Mouse (Mus musculus) midbrain, embryonic 16.5 days (tissue): ENCODE results near the gene Gm960. TPM values are rescaled to one million over a fixed set of nuclear protein-coding genes. Genes with fewer than 3 reads are reported as not detected.
A peak's percentile ranks its signal among the peaks of the same experiment; 100 is the strongest.

Source experiments
- ATAC-seq: fragments of 200-750 bp; cut with Nextera tagmentation; 2 replicates; pipeline ENCODE4 v1.8.0; 2017; ENCODE audit warnings: moderate TSS enrichment
- H3K27ac ChIP-seq: fragments of 300-500 bp; sonication (generic); 2 replicates; pipeline ENCODE4 v1.5.1; 2014; ENCODE audit warnings: mild to moderate bottlenecking, low read length, mixed read lengths
- H3K27me3 ChIP-seq: fragments of 300-500 bp; sonication (generic); 2 replicates; pipeline ENCODE4 v1.6.1; 2014; ENCODE audit warnings: low read depth, low read length, mixed read lengths; ENCODE audit not compliant: control insufficient read depth, insufficient read depth
- H3K36me3 ChIP-seq: fragments of 300-500 bp; sonication (generic); 2 replicates; pipeline ENCODE4 v1.6.1; 2014; ENCODE audit warnings: mild to moderate bottlenecking, low read length, moderate library complexity, mixed read lengths; ENCODE audit not compliant: control insufficient read depth, insufficient read depth
- H3K4me1 ChIP-seq: fragments of 300-500 bp; sonication (generic); 2 replicates; pipeline ENCODE4 v1.6.1; 2014; ENCODE audit warnings: mild to moderate bottlenecking, low read length, mixed read lengths; ENCODE audit not compliant: control insufficient read depth, insufficient read depth
- H3K4me2 ChIP-seq: fragments of 300-500 bp; sonication (generic); 2 replicates; pipeline ENCODE4 v1.6.1; 2014; ENCODE audit warnings: mild to moderate bottlenecking, low read length, mixed read lengths
- H3K4me3 ChIP-seq: fragments of 300-500 bp; sonication (generic); 2 replicates; pipeline ENCODE4 v1.5.1; 2014; ENCODE audit warnings: low read depth, mild to moderate bottlenecking, low read length, moderate library complexity, mixed read lengths
- H3K9ac ChIP-seq: fragments of 300-500 bp; sonication (generic); 2 replicates; pipeline ENCODE4 v1.6.1; 2014; ENCODE audit warnings: low read depth, low read length, mixed read lengths
- H3K9me3 ChIP-seq: fragments of 300-500 bp; sonication (generic); replicated peaks from 2 replicates; pipeline ENCODE4 v1.6.1; 2014; ENCODE audit warnings: mild to moderate bottlenecking, low read length, mixed read lengths; ENCODE audit not compliant: control insufficient read depth, poor library complexity, severe bottlenecking
- WGBS: fragments of 180-500 bp; shearing (Covaris S2); extraction: QIAGEN DNeasy Blood & Tissue Kit; methylation state at CpG from one replicate; pipeline ENCODE4 v1.1.7; 2014; 5-methylcytosine and 5-hydroxymethylcytosine counted together
- polyA plus RNA-seq: library from polyadenylated mRNA; unstranded; fragments of >200 nt; fragmentation: Nextera tagmentation; extraction: Ambion mirVana; gene quantifications from 2 replicates; pipeline ENCODE4 v1.2.1, GENCODE M21; 2015

Gm960 gene
- polyA plus RNA-seq, 1 experiment from 2014 or later, result 6.6 TPM

DNA sequence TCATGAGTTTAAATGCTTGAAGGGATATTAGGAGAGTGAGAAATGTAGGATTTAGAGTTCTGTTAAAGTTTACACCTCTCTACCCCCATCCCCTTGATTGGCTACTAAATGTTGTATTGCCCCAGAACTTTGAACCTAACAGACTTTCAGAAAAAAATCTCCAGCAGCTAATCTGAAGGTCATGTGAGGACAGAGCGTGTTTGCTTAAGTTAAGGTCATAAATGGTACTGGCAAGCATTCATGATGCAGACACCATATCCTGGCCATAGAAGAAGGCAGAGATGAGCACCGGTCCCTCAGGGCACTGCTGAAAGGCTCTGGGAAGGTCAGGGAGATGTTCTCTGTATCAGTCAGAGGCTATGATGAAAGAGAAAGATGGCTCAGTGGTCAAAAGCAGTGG is 18.8 kb upstream of the Gm960 start:
- Histone ChIP-seq H3K36me3 (0 out of 2 replicates have a peak, but pooled peaks cover 6% of the 10 kb centered on the region), H3K4me2 (no peak overlapping the region), H3K4me1 (peaks cover 22% of the 10 kb centered on the region), H3K27ac (no peak overlapping the region), H3K9me3 (no peaks in the 10 kb centered on the region), H3K4me3 (no peak overlapping the region), H3K27me3 (no peaks in the 10 kb centered on the region), H3K9ac (no peak overlapping the region)
- 98% methylated on average over 2 of the region's 2 CpGs for WGBS
- ATAC-seq, result no peak

DNA sequence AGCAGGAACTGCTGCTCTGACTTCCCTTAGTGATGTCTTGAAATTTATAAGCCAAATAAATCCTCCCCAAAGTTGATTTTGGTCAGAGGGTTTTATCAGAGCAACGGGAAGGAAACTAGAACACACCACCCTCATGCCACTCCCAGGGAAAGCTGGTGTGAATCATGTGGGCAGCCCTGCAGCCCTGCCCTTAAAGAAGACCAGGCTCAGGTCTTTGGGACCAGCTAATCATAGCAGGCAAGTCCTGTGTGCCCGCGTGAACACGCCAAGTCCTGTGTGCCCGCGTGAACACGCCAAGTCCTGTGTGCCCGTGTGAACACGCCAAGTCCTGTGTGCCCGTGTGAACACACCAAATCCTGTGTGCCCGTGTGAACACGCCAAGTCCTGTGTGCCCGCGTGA is 18.3 kb upstream of the Gm960 start:
- Histone ChIP-seq H3K27ac (no peak overlapping the region), H3K4me3 (no peak overlapping the region), H3K4me1 (peaks cover 22% of the 10 kb centered on the region), H3K9ac (no peak overlapping the region), H3K9me3 (no peaks in the 10 kb centered on the region), H3K36me3 (0 out of 2 replicates have a peak, but pooled peaks cover 6% of the 10 kb centered on the region), H3K4me2 (no peak overlapping the region), H3K27me3 (no peaks in the 10 kb centered on the region)
- ATAC-seq, result no peak
- WGBS, result 97% methylated on average over 14 of the region's 14 CpGs

DNA sequence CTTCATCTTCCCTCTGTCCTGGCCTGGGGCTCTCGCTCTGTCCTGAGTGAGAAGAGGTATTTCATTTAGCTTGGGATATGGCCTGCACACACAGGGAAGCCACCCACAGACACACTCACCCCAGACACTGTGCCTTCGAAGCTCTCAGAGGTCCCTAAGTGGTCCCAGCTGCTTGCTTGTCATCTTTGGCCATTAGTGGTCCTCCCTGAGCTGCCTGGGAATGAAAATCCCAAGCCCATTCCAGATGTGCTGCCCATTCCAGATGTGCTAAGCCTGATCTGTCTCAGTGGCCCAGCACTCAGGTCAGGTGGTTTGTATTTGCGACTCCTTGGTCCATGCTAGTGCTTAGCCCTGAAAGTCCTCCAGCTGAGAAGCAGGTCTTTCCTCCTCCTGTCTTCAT is 15.4 kb upstream of the Gm960 start:
- ATAC-seq, result no peak
- no peaks in the 10 kb centered on the region for H3K36me3 ChIP-seq
- peak overlapping the region; percentile 86 for H3K4me2 ChIP-seq
- H3K4me3 ChIP-seq, result peak overlapping the region; percentile 87
- 43% methylated on average over 3 of the region's 3 CpGs for WGBS
- no peaks in the 10 kb centered on the region for H3K9me3 ChIP-seq
- no peak overlapping the region for H3K27ac ChIP-seq
- peak overlapping the region; percentile 93 for H3K9ac ChIP-seq
- H3K4me1 ChIP-seq, result peaks cover 32% of the 10 kb centered on the region
- no peaks in the 10 kb centered on the region for H3K27me3 ChIP-seq

DNA sequence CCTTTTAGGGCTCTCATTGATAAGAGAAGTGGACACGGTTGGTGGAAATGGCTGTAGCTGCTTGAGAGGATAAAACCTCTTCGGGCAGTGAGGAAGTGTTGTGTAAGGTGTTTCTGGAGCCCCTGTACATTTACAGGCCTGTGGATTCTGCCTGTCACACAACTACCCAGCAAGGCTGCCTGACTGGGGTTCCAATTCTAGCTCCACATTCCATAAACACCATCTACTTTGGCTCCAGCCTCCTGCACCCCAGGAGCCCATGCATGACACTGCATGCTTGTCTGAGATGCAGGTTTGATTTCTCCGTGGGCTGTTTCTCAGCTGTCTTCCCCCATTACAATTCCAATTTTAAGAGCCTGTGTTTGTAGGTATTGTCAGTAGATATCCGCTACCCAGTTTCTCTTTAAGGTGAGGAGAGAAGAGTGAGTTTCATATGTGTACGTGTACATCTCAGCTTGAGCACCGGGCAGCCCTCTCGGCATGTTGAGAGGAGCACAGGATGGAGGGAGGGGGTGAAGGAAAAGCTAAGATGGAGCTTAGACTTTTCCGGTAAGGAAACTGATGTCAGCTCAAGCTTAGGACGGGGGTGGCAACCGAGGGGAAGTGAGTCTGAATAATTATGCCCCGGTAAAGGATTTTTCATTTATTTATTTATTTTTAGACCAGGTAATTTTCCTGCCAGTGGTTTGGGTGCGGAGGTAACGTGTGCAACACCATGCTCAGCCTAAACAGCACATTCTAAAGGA is 14.5 kb upstream of the Gm960 start:
- H3K4me1 ChIP-seq, result peaks cover 32% of the 10 kb centered on the region
- no peaks in the 10 kb centered on the region for H3K27me3 ChIP-seq
- H3K4me3 ChIP-seq, result peak overlapping the region; percentile 87
- 18% methylated on average over 13 of the region's 13 CpGs for WGBS
- no peaks in the 10 kb centered on the region for H3K36me3 ChIP-seq
- peak overlapping the region; percentile 91 for H3K27ac ChIP-seq
- no peaks in the 10 kb centered on the region for H3K9me3 ChIP-seq
- ATAC-seq, result 0 out of 2 replicates have a peak, but pooled peaks have one; percentile 4
- peak overlapping the region; percentile 93 for H3K9ac ChIP-seq
- H3K4me2 ChIP-seq, result peak overlapping the region; percentile 86

DNA sequence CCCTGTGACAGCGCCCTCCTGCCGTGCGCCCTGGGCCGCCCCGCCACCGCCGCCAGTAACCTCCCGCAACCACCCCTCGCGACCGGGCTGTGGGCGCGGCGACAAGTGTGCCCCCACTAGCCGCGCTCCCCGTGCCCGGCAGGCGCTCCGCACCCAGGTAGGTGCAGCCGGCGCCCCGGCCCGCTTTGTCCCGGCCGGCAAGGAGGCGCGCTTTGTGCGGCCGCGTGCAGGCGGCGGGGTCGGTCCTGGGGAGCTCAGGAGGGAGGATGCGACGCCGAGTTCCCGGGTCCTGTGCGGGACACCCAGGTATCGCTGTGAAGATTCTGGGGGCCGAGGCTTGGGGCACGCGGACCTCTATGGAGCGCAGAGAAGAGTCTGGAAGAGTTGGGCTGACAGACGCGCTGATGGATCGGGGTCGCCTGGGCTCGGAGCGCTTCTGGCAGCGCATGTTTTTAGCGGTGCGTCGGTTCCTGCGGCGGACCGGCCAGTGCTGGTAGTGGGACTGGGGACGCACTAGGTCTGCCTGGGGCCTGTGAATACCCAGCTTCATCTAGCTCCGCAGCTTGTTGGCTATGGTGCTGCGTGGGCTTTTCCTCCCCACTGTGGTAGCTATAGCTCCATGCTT is 13.8 kb upstream of the Gm960 start:
- H3K4me1 ChIP-seq, result peaks cover 32% of the 10 kb centered on the region
- peak overlapping the region; percentile 93 for H3K9ac ChIP-seq
- under 1% methylated on average over 53 of the region's 60 CpGs for WGBS
- no peaks in the 10 kb centered on the region for H3K36me3 ChIP-seq
- H3K27me3 ChIP-seq, result no peaks in the 10 kb centered on the region
- ATAC-seq, result peak; percentile 61
- peak overlapping the region; percentile 91 for H3K27ac ChIP-seq
- peak overlapping the region; percentile 87 for H3K4me3 ChIP-seq
- H3K9me3 ChIP-seq, result no peaks in the 10 kb centered on the region
- H3K4me2 ChIP-seq, result peak overlapping the region; percentile 86

DNA sequence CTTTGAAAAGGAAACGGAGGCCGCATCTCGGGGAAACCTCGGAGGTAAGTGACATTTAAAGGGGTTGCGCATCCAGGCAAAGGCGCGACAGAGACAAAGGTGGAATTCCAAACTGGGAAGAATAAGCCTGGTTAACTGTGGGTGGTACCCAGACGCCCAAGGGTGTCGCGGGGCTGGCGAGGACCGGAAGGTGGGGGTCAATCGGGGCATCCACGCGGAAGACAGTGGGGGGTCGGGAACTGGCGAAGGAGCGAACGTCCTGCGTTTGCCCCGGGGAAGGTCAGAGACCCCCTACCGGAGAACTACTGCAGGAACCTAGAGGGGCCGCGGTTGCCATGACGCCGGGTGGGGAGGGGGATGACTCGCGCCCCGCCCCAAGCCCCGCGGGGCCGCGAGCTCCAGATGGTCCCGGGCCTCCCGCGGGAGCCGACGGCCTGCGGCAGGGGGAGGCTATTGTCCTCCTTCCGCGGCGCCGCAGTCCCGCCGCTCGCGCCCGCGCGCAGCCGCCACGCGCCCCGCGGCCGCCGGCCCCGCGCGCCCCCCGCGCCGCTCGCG is 13.2 kb upstream of the Gm960 start:
- H3K27ac ChIP-seq, result peak overlapping the region; percentile 91
- no peaks in the 10 kb centered on the region for H3K36me3 ChIP-seq
- no peaks in the 10 kb centered on the region for H3K9me3 ChIP-seq
- WGBS, result 0% methylated on average over 23 of the region's 65 CpGs
- H3K4me1 ChIP-seq, result peaks cover 32% of the 10 kb centered on the region
- H3K4me2 ChIP-seq, result peak overlapping the region; percentile 86
- no peaks in the 10 kb centered on the region for H3K27me3 ChIP-seq
- peak overlapping the region; percentile 87 for H3K4me3 ChIP-seq
- peak overlapping the region; percentile 93 for H3K9ac ChIP-seq
- ATAC-seq, result peak; percentile 81

DNA sequence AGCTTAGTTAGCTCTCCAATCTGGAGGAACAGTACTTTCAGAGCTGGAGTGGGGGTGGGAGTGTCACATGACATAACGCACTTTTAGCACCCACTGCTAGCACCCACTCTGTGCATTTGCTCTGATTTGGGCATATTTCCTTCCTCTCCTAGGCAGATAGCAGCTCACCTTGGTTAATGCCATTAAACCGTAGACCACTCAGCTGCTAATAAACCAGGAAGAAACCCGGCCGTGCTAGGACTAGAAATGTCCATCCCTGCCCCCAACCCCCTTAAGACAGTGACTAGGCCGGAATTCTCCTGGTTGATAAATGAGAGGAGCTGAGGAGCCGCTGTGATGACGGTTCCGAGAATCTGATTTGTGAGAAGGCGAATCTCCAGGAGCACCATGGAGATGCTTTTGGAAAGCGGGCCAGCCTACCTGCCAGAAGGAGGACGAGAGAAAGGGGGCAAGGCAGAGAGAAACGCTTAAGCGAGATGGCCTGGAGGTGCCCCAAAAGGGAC is 12.7 kb upstream of the Gm960 start, which contains the start of gene Sptbn2:
TSS of gene Sptbn2 (plus strand) at position 70 of the 503 bp plus-strand sequence.
- Histone ChIP-seq H3K4me2 (peak within 1 kb of the TSS; percentile 86), H3K4me1 (peaks cover 32% of the 10 kb centered on the region), H3K4me3 (peak within 1 kb of the TSS; percentile 87), H3K9me3 (no peaks in the 10 kb centered on the region), H3K9ac (peak within 1 kb of the TSS; percentile 93), H3K27ac (peak within 1 kb of the TSS; percentile 91), H3K27me3 (no peaks in the 10 kb centered on the region), H3K36me3 (no peaks in the 10 kb centered on the region)
- ATAC-seq, result peak; percentile 34
- WGBS, result 3% methylated on average over 13 of the region's 13 CpGs

DNA sequence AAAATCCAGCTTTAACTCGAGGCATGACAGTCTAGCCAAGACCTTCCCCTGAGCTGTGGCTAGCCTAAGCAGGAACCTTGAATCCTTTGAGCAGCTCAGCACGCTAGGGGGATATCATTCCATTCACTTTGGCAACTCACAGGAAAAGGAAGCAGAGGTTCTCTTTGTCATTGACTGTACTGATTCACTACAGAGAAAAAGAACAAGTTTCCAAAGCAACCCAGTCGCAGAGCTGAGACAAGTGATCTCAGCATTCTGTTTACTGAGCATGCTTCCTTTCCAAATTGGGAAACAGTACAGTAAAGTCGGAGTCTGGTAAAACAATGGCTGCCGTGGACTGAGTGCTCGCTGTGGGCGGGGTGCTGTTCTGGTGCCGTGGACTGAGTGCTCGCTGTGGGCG is 10.3 kb upstream of the Gm960 start:
- Histone ChIP-seq H3K4me2 (no peak overlapping the region), H3K36me3 (no peaks in the 10 kb centered on the region), H3K4me1 (peaks cover 19% of the 10 kb centered on the region), H3K27ac (no peak overlapping the region), H3K27me3 (no peaks in the 10 kb centered on the region), H3K9me3 (no peaks in the 10 kb centered on the region), H3K4me3 (no peak overlapping the region), H3K9ac (no peak overlapping the region)
- 86% methylated on average over 10 of the region's 10 CpGs for WGBS
- ATAC-seq, result no peak

- 77% methylated on average over 7 of the region's 7 CpGs for WGBS
- H3K4me2 ChIP-seq, result no peak overlapping the region
- peaks cover 13% of the 10 kb centered on the region for H3K4me1 ChIP-seq
- no peak overlapping the region for H3K9ac ChIP-seq
- H3K4me3 ChIP-seq, result no peak overlapping the region
- no peaks in the 10 kb centered on the region for H3K36me3 ChIP-seq
- no peak for ATAC-seq
- H3K9me3 ChIP-seq, result no peaks in the 10 kb centered on the region
- H3K27me3 ChIP-seq, result peaks cover 8% of the 10 kb centered on the region; the same call in 1 of the 2 replicates
- no peak overlapping the region for H3K27ac ChIP-seq
These were observed 2.8 kb upstream of the Gm960 start for GRCm38 (mm10) chr19:4701221-4701620.
